Mouse (Mus musculus) monocyte, adult 5-6 weeks (primary cell): ENCODE measurements at regions not wholly inside any gene's neighbourhood (a gene's known extent, or its start where the extent isn't known, plus 50 kb on each side); places are given as distances from the start of the nearest gene placed in this dataset.

Source experiments
- ATAC-seq: fragments of 153-309, 156-312 bp; replicated peaks from 2 replicates; pipeline ENCODE4 v1.8.0; 2017; ENCODE audit warnings: mild to moderate bottlenecking; ENCODE audit not compliant: low TSS enrichment, insufficient number of reproducible peaks, severe bottlenecking, poor library complexity, low FRiP score

GRCm38 (mm10) chr7:130089896-130090610 is 430.1 kb downstream of the Ate1 start:
- ATAC-seq = no peak

- ATAC-seq = no peak
Observed at GRCm38 (mm10) chr7:130091942-130092341, 428.2 kb downstream of the Ate1 start.

DNA sequence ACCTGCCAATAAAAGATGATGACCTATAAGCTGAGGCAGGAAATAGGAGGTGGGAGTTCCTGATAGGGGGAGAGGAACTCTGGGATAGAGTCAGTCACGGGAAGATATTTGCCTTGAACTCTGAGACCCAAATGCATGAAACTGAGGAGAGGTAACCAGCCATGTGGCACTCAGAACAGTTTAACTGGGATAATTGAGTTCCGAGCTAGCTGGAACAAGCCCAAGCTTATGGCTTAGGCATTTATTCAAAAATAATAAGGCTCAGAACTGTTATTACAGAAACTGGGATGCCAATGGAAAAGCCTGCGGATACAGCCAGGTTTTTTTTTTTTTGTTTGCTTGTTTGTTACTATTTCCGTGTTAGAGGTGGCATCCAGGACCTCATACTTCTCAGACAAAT is 425.0 kb downstream of the Ate1 start:
- ATAC-seq = no peak

GRCm38 (mm10) chr7:130098606-130099005 is 421.6 kb downstream of the Ate1 start:
- ATAC-seq = no peak

DNA sequence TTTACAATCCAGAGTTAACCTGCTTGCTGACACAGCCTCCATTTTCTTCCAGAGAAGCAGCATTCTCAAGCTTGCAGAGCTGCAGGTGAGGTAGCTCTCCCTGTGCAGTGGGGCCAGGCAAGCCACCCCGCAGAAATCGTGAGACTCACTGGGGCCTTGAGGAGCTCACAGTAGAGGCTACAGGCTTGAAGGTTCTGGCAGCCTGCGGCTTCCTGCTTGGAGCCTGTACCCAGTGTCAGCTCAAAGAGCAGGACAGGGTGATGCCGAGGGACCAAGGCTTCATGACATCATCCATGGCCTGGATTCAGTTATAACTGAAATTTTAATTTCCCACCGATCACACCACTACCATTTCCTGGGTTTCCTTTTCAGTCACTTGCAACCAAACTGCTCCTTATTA is 417.5 kb downstream of the Ate1 start:
- no peak for ATAC-seq

- no peak for ATAC-seq
Observed at GRCm38 (mm10) chr7:130106961-130107360, 413.2 kb downstream of the Ate1 start.

GRCm38 (mm10) chr7:130108362-130108761 is 411.8 kb downstream of the Ate1 start:
- no peak for ATAC-seq
